Mouse (Mus musculus): ENCODE results near the gene Hcrt. TPM values are rescaled to one million over a fixed set of nuclear protein-coding genes. Genes with fewer than 3 reads are reported as not detected.
A peak's percentile ranks its signal among the peaks of the same experiment; 100 is the strongest.

Gene Hcrt
- polyA plus RNA-seq, 1 experiment from 2014 or later: not detected

- H3K27me3 ChIP-seq (ENCODE audit: control insufficient read depth, insufficient read depth, low read length): no peaks in the 10 kb centered on the region
- peak overlapping the region; percentile 58 for H3K27ac ChIP-seq
- peak overlapping the region; percentile 53 for H3K4me3 ChIP-seq (replicated peaks; ENCODE audit: low read length)
- H3K4me1 ChIP-seq (replicated peaks; ENCODE audit: control insufficient read depth, insufficient read depth, low read length): 0 out of 2 replicates have a peak, but pooled peaks cover 6% of the 10 kb centered on the region
- peak; percentile 62 for DNase-seq (ENCODE audit: low spot score)
- ATAC-seq (ENCODE audit: low FRiP score): peak; percentile 29; the same call in 1 of the 2 replicates
- H3K9ac ChIP-seq: peak overlapping the region; percentile 70
- H3K4me2 ChIP-seq (replicated peaks): peak overlapping the region; percentile 64
- H3K9me3 ChIP-seq (ENCODE audit: control insufficient read depth, low read length): no peaks in the 10 kb centered on the region
- peaks cover 23% of the 10 kb centered on the region; the same call in 1 of the 2 replicates for H3K36me3 ChIP-seq (replicated peaks; ENCODE audit: control insufficient read depth, insufficient read depth)
- under 1% methylated on average over 35 of the region's 35 CpGs for WGBS
Observed at GRCm38 (mm10) chr11:100758707-100759610, 3.8 kb downstream of the Hcrt start.

- H3K4me3 ChIP-seq (replicated peaks; ENCODE audit: low read length): no peak overlapping the region
- H3K4me2 ChIP-seq (replicated peaks): no peak overlapping the region
- 0 out of 2 replicates have a peak, but pooled peaks cover 6% of the 10 kb centered on the region for H3K4me1 ChIP-seq (replicated peaks; ENCODE audit: control insufficient read depth, insufficient read depth, low read length)
- WGBS: 91% methylated on average over 12 of the region's 12 CpGs
- H3K27ac ChIP-seq: no peak overlapping the region
- H3K36me3 ChIP-seq (replicated peaks; ENCODE audit: control insufficient read depth, insufficient read depth): peaks cover 26% of the 10 kb centered on the region; the same call in 1 of the 2 replicates
- no peak for ATAC-seq (ENCODE audit: low FRiP score)
- no peaks in the 10 kb centered on the region for H3K9me3 ChIP-seq (ENCODE audit: control insufficient read depth, low read length)
- H3K9ac ChIP-seq: no peak overlapping the region
- no peak for DNase-seq (ENCODE audit: low spot score)
- H3K27me3 ChIP-seq (ENCODE audit: control insufficient read depth, insufficient read depth, low read length): no peaks in the 10 kb centered on the region
Observed at GRCm38 (mm10) chr11:100757566-100757965, 5.2 kb downstream of the Hcrt start.

DNA sequence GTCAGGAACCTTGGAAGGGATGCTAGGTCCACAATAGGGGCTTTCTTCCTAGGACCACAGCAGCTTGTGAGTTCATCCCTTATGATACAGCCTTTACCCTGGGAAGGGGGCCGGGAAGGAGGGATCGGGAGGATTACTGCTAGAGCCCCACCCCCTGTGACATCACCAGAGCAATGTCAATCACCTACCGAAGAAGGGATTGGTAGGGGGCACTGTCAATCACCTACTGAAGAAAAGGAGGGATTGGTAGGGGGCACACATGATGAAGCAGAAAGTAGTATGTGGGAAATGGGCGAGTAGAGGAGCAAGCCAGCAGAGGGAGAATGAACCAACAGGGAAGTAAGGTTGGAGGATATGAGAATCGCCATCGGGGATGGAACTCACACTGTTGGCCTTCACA, 6.3 kb downstream of the Hcrt start:
- DNase-seq (ENCODE audit: low spot score): no peak
- H3K4me3 ChIP-seq (replicated peaks; ENCODE audit: low read length): no peak overlapping the region
- 74% methylated on average over 6 of the region's 6 CpGs for WGBS

DNA sequence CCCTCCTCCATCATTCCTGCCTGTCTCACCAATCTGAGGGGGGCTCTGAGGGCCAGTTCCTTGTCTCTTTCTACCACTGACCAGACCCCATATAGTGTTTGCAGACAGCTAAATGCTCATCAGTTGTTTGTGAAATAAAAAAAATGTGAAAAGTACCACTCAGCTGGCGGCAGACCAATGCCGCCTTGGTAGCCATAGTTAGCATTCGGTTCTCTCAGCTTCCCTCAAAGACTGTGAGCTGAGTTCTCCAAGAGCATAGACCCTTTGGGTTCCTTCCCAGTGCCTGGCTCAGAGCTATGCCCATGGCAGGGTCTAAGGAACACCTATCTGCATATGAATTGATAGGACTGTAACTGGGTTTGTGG, 8.1 kb downstream of the Hcrt start:
- WGBS: 94% methylated on average over 3 of the region's 3 CpGs
- Histone ChIP-seq H3K4me3 (replicated peaks; ENCODE audit: low read length) (no peak overlapping the region), H3K36me3 (replicated peaks; ENCODE audit: control insufficient read depth, insufficient read depth) (peaks cover 52% of the 10 kb centered on the region), H3K4me1 (replicated peaks; ENCODE audit: control insufficient read depth, insufficient read depth, low read length) (no peaks in the 10 kb centered on the region), H3K27me3 (ENCODE audit: control insufficient read depth, insufficient read depth, low read length) (no peaks in the 10 kb centered on the region), H3K9me3 (ENCODE audit: control insufficient read depth, low read length) (no peaks in the 10 kb centered on the region), H3K9ac (no peak overlapping the region), H3K4me2 (replicated peaks) (no peak overlapping the region), H3K27ac (no peak overlapping the region)
- ATAC-seq (ENCODE audit: low FRiP score) (no peak), DNase-seq (ENCODE audit: low spot score) (no peak)

More for the DNA sequence above, 6.3 kb downstream of the Hcrt start:
- Histone ChIP-seq H3K9me3 (ENCODE audit: control insufficient read depth, low read length) (no peaks in the 10 kb centered on the region), H3K27me3 (ENCODE audit: control insufficient read depth, insufficient read depth, low read length) (no peaks in the 10 kb centered on the region), H3K4me1 (replicated peaks; ENCODE audit: control insufficient read depth, insufficient read depth, low read length) (0 out of 2 replicates have a peak, but pooled peaks cover 6% of the 10 kb centered on the region), H3K36me3 (replicated peaks; ENCODE audit: control insufficient read depth, insufficient read depth) (peaks cover 35% of the 10 kb centered on the region), H3K27ac (no peak overlapping the region), H3K4me2 (replicated peaks) (no peak overlapping the region), H3K9ac (no peak overlapping the region)
- ATAC-seq (ENCODE audit: low FRiP score): no peak

GRCm38 (mm10) chr11:100754021-100754692, 8.6 kb downstream of the Hcrt start:
- no peaks in the 10 kb centered on the region for H3K9me3 ChIP-seq (ENCODE audit: control insufficient read depth, low read length)
- DNase-seq (ENCODE audit: low spot score) (no peak), ATAC-seq (ENCODE audit: low FRiP score) (no peak)
- peaks cover 57% of the 10 kb centered on the region for H3K36me3 ChIP-seq (replicated peaks; ENCODE audit: control insufficient read depth, insufficient read depth)
- H3K4me2 ChIP-seq (replicated peaks): no peak overlapping the region
- no peaks in the 10 kb centered on the region for H3K4me1 ChIP-seq (replicated peaks; ENCODE audit: control insufficient read depth, insufficient read depth, low read length)
- H3K4me3 ChIP-seq (replicated peaks; ENCODE audit: low read length): no peak overlapping the region
- no peak overlapping the region for H3K27ac ChIP-seq
- no peaks in the 10 kb centered on the region for H3K27me3 ChIP-seq (ENCODE audit: control insufficient read depth, insufficient read depth, low read length)
- WGBS: 88% methylated on average over 12 of the region's 12 CpGs
- no peak overlapping the region for H3K9ac ChIP-seq

DNA sequence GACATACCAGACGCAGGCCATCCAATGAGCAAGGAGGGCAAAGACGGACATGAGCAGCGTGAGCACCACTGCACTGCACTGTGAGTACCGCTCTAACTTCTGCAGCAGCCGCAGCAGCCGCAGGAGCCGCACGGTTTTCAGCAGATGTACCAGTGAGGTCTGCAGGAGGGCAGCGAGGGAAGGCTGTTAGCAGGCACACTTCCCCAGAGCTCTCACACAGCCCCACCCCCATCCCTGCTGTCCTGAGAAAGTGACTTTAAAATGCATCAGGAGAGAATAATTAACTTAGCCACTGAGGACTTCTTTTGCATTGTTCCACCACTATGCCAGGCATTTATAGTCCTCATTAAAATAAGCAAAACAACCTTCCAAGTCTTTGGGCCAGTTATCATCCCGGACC, 10.4 kb downstream of the Hcrt start:
- H3K27ac ChIP-seq: no peak overlapping the region
- H3K4me1 ChIP-seq (replicated peaks; ENCODE audit: control insufficient read depth, insufficient read depth, low read length): no peaks in the 10 kb centered on the region
- ATAC-seq (ENCODE audit: low FRiP score) (no peak), DNase-seq (ENCODE audit: low spot score) (no peak)
- H3K36me3 ChIP-seq (replicated peaks; ENCODE audit: control insufficient read depth, insufficient read depth): peaks cover 62% of the 10 kb centered on the region
- 27% methylated on average over 10 of the region's 10 CpGs for WGBS
- H3K27me3 ChIP-seq (ENCODE audit: control insufficient read depth, insufficient read depth, low read length): no peaks in the 10 kb centered on the region
- H3K9ac ChIP-seq: no peak overlapping the region
- no peak overlapping the region for H3K4me3 ChIP-seq (replicated peaks; ENCODE audit: low read length)
- H3K9me3 ChIP-seq (ENCODE audit: control insufficient read depth, low read length): no peaks in the 10 kb centered on the region
- H3K4me2 ChIP-seq (replicated peaks): no peak overlapping the region

DNA sequence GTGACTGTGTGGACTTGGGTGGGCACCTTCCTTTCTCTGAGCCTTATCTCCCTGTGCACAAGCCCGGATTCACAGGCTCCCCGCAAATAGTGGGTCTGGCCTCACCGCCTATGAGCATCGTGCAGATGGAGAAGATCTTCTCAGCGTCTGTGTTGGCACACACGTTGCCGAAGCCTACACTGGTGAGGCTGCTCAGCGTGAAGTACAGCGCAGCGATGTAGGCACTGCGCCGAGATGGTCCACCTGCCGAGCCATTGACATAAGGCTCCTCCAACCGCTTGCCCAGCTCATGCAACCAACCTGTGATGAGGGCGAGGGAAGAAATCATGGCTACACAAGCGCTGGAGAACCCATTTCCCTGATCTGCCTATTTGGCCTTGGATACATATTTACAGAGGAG, 12.6 kb downstream of the Hcrt start:
- no peak for ATAC-seq (ENCODE audit: low FRiP score)
- DNase-seq (ENCODE audit: low spot score): no peak
- H3K9ac ChIP-seq: no peak overlapping the region
- WGBS: 91% methylated on average over 16 of the region's 16 CpGs
- no peak overlapping the region for H3K4me2 ChIP-seq (replicated peaks)
- peaks cover 51% of the 10 kb centered on the region for H3K36me3 ChIP-seq (replicated peaks; ENCODE audit: control insufficient read depth, insufficient read depth)
- H3K4me3 ChIP-seq (replicated peaks; ENCODE audit: low read length): no peak overlapping the region
- H3K27me3 ChIP-seq (ENCODE audit: control insufficient read depth, insufficient read depth, low read length): no peaks in the 10 kb centered on the region
- H3K9me3 ChIP-seq (ENCODE audit: control insufficient read depth, low read length): no peaks in the 10 kb centered on the region
- no peaks in the 10 kb centered on the region for H3K4me1 ChIP-seq (replicated peaks; ENCODE audit: control insufficient read depth, insufficient read depth, low read length)
- H3K27ac ChIP-seq: no peak overlapping the region

- no peaks in the 10 kb centered on the region for H3K4me1 ChIP-seq (replicated peaks; ENCODE audit: control insufficient read depth, insufficient read depth, low read length)
- no peak overlapping the region for H3K4me3 ChIP-seq (replicated peaks; ENCODE audit: low read length)
- 47% methylated on average over 25 of the region's 25 CpGs for WGBS
- DNase-seq (ENCODE audit: low spot score) (no peak), ATAC-seq (ENCODE audit: low FRiP score) (no peak)
- no peak overlapping the region for H3K9ac ChIP-seq
- peaks cover 49% of the 10 kb centered on the region for H3K36me3 ChIP-seq (replicated peaks; ENCODE audit: control insufficient read depth, insufficient read depth)
- H3K9me3 ChIP-seq (ENCODE audit: control insufficient read depth, low read length): no peaks in the 10 kb centered on the region
- H3K27me3 ChIP-seq (ENCODE audit: control insufficient read depth, insufficient read depth, low read length): no peaks in the 10 kb centered on the region
- H3K4me2 ChIP-seq (replicated peaks): no peak overlapping the region
- no peak overlapping the region for H3K27ac ChIP-seq
Observed at GRCm38 (mm10) chr11:100749469-100749868, 13.3 kb downstream of the Hcrt start.

DNA sequence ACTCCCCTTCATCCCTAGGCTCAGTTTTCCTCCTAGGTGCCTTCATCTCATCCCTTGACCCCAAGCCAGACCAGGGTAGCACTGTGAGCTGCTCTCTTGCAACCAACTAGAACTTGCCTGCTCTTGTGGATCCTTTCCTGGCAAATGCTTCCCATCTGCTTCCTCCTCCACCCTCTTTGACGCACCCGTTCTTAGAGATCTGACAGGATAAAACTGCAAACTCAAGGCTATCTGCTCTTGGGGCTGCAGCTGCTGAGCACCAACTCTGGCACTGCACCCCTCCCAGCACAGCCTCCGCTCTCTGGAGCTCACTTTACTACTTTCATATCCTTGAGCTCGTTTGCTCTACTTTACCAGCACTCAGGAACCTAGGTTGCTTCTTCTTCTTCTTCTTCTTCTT, 14.1 kb downstream of the Hcrt start:
- ATAC-seq (ENCODE audit: low FRiP score) (no peak), DNase-seq (ENCODE audit: low spot score) (no peak)
- Histone ChIP-seq H3K4me3 (replicated peaks; ENCODE audit: low read length) (no peak overlapping the region), H3K36me3 (replicated peaks; ENCODE audit: control insufficient read depth, insufficient read depth) (peaks cover 41% of the 10 kb centered on the region), H3K27ac (no peak overlapping the region), H3K4me2 (replicated peaks) (no peak overlapping the region), H3K4me1 (replicated peaks; ENCODE audit: control insufficient read depth, insufficient read depth, low read length) (no peaks in the 10 kb centered on the region), H3K9me3 (ENCODE audit: control insufficient read depth, low read length) (no peaks in the 10 kb centered on the region), H3K27me3 (ENCODE audit: control insufficient read depth, insufficient read depth, low read length) (no peaks in the 10 kb centered on the region), H3K9ac (no peak overlapping the region)
- 84% methylated on average over 4 of the region's 4 CpGs for WGBS
